Mouse (Mus musculus) MN1 (cell line): Measurements from ENCODE around the gene Ankrd60.
A peak's percentile ranks its signal among the peaks of the same experiment; 100 is the strongest.

Experiments
- DNase-seq: peaks from one replicate; pipeline ENCODE4 v3.0.0-alpha.2; 2016; ENCODE audit warnings: low spot score

The Ankrd60 gene

DNA sequence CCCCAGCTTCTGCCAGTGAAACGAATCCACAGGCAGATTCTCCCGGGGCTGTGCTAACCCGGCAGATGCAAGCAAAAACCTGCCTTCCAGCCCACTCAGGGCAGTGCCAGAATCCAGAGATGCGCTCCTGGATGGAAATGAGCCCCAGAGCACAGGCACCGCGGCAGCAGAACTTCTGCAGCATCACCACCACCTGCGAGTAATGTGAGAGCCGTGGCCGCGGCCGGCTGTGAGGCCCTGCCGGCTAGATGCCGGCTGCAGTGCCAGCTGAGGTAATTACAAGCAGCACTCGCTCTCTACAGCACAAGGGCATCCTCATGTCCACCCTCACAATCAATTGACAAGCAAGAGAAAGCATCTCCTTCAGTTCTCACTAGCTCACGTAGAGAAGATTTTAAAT, 6.2 kb upstream of the Ankrd60 start:
- DNase-seq = no peak

- no peak for DNase-seq
Measured at GRCm38 (mm10) chr2:173583455-173583854, 5.3 kb upstream of the Ankrd60 start.

- DNase-seq = no peak
Measured at GRCm38 (mm10) chr2:173582903-173583302, 4.7 kb upstream of the Ankrd60 start.

- DNase-seq = peak; percentile 25
Measured at GRCm38 (mm10) chr2:173581096-173581495, 2.9 kb upstream of the Ankrd60 start.

DNA sequence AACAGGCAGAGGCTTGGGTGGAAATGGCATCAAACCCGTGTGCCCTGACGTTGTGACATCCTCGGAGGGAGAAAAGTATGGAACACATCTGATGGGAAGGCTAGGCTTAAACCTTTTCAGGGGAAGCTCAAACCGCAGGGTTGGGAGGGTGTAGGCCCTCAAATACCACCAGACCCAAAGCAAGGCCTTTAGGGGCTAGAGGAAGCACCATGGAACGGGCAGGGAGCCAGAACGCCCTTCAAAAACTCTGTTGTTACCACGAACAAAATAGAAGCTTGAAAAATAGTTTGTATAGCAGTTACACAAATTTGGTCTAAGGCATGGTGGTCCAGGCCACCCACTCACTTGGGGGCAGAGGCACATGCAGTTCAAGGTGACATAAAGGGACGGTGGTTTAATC, 430 bp upstream of the Ankrd60 start:
- no peak for DNase-seq

GRCm38 (mm10) chr2:173564179-173564578, 14.0 kb downstream of the Ankrd60 start:
- peak; percentile 33 for DNase-seq

DNA sequence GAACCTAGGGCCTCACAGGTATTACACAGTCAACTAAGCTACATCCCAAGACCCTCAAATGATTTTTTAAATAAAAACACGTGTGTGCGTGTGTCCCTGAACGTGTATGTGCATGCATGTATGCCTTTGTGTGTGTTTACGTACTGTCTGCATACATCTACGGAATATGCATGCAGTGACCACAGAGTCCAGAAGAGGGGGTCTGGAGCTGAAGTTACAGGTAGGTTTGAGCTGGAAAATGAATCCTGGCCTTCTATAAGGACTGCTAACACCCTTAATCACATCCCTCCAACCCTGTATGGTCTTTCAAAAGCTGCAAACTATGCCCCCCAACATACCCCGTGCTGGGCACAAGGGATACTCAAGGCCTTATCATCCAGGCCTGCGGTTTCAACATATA, 14.8 kb downstream of the Ankrd60 start:
- peak; percentile 52 for DNase-seq

DNA sequence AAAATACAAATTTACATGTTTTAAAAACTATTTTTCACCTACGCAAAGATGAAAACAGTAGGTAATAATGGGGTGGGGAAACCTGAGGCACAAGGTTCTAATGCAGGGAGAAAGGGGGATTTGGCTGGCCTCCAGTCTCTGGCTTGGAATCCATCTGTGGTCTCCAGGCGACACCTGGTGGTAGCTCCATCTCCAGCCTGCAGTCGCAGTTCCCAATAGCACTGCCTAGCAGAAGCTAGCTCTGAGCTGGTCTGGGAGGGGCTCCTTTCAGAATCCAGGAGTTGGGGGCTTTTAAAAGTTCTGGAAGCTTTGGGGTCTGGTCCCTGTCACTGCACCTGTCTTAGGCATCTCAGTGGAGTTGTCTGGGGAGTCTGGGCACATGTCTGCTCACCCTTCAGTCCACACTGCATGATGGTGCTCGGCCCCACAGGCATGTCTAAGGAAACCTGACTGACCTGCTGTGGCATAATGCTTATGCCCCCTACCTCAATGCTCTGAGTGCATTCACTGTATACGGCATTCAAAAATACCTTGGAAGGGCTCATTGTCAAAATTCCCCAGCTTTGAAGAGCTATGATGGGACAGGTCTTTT, 16.2 kb downstream of the Ankrd60 start:
- peak; percentile 60 for DNase-seq

DNA sequence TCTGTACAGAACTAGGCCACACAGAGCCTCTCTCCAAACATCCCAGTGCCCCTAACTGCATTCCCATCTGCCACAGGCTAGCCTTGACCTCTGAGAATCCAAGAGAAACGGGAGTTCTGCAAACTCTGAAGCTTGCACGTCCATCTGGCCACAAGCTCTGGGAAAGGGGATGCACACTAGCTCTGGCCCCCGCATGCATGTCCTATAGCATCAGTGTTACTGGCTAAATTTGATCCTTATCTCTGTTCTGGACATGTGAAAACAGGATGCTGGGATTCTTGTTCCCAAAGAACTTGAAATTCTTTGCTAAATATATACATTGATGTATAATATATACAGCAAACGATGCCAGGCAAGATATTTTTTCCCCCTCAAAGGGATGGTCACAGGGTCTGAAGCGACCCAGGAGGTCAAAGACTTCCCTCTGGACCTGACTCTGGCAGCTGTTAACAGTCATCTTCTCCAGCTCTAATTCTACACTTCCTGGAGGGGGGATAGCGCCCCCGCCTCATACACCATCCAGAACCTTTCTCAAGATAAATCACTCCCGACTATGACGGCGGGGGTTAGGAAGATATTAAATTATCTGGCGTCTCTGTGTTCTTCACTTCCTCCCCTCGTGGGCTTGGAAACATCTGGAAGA, 19.3 kb downstream of the Ankrd60 start:
- DNase-seq = peak; percentile 48

- peak; percentile 49 for DNase-seq
Measured at GRCm38 (mm10) chr2:173553863-173554262, 24.3 kb downstream of the Ankrd60 start.

DNA sequence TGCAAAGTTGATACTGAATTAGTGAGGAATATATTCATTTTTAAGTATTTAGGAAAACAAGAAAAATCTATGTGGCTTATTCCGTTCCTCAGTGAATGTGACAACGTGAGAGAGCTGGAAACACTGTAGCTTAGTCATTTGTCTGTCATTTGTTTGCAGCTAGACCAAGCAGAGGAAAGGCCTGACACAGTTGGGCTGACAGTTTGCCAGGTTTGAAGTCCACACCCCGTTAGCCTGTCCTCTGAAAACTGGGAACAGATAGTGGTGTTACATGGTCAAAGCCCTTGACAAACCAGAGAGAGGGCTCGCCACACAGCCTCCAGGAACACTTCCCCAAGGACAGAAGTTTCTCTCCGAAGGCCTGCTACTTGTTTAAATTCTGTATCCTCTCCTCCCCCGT, 27.5 kb downstream of the Ankrd60 start:
- DNase-seq = no peak

- no peak for DNase-seq
Measured at GRCm38 (mm10) chr2:173549236-173549635, 28.9 kb downstream of the Ankrd60 start.

DNA sequence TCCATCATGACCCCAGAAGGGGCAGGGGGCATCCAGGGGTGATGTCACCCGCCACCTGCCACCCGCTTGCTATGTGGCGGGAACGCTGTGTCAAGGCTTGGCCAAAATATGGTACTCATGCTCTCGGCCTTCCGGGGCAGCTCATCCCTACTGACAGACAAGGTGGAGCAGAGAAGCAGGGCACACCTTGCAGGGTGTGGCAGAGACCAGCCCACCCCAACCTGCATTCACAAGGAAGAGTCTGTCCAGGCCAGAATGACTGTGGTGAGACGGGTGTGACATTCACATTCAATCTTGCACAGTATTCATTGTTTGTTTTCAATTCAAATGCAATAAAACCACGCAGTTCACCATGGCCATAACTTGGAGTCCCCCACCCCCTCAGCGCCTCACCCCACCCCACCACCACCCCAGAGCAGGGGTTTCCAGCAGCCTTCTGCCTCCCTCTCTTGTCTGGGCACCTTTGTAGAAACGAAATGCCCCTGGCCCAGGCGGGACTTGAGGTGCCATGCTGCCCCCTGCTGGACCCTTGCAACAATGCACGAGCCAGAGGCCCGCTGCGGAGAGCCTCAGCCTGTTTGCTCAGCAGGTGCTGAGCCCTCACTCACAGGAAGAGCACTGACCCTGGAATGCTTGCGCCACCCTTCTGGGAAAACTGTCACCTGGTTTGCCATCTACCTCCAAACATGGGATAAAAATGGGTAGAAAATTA, 32.0 kb downstream of the Ankrd60 start:
- peak; percentile 67 for DNase-seq

DNA sequence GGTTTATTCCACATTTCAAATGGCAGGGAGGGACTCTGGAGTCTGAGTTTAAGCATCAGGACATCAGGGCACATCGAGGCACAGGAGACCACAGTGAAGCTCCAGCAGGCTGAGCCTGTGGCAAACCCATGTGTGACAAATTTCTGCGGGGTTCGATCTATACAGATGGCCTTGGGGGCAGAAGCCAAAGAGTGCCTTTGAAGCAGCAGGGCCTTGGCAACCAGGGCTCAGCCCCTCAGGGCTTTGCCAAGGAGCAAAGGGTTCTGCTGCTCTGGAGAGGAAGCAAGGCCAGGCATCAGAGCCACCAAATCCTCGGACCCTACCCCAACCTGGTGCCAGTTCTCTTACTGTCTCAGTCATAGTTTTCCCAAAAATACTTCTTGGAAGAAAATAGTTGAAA, 35.4 kb downstream of the Ankrd60 start:
- DNase-seq = no peak

DNA sequence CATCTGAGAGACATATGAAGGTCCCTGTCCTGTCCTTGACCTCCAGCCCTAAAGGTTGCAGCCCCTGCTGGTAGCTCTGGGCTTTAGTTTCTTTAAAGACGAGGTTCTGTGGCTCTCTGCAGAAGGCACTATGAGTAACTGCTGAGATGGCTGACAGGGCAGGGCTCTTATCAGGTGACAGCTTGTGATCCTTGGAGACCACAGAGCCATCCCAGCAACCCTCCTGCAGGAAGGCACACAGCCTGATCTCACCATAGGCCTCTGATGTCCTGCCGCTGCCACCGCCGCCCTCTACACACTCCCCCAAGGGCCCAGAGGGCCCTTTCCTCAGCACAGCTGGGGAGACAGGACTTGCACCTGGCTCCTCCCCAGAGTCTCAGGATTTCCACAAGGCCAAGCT, 36.4 kb downstream of the Ankrd60 start:
- DNase-seq = no peak

DNA sequence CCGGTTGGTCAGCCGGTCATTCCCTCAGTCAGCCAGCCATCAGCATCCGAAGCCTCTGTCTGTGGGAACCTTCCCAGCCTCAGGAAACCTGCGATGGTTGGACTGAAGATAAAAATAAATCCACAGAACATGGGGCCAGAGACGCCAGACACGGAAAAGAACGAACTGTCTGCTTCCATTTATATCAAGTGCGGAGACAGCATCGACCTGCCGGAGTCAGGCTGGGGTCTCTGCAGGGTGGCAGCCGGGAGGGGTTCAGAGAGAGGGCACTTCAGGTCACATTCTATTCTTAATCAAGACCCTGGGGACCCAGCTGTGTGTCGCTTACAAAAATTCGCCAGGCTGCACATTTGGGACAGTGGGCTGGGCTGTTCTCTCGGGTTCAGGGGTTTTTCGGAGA, 38.4 kb downstream of the Ankrd60 start:
- DNase-seq = no peak

DNA sequence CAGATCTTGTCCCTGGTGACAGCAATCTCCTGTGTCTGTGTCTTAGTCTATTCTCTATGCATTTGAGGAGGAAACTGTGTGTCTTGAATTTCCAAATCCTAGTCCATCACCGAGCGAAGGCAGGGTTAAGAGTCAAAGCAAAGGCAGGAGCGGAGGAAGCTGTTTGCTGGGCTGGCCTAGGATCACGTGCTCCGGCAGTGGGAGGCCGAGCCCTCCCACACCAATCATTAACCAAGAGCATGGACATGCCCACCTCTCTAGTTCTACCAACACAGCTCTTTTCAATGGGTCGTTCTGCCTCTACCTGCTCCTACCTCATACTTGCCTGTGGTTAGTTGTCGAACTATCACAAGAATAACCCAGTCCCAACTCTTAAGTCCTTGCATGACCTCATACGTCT, 42.3 kb downstream of the Ankrd60 start:
- no peak for DNase-seq

- no peak for DNase-seq
Measured at GRCm38 (mm10) chr2:173535390-173535789, 42.8 kb downstream of the Ankrd60 start.

- DNase-seq = no peak
Measured at GRCm38 (mm10) chr2:173534581-173534980, 43.6 kb downstream of the Ankrd60 start.

DNA sequence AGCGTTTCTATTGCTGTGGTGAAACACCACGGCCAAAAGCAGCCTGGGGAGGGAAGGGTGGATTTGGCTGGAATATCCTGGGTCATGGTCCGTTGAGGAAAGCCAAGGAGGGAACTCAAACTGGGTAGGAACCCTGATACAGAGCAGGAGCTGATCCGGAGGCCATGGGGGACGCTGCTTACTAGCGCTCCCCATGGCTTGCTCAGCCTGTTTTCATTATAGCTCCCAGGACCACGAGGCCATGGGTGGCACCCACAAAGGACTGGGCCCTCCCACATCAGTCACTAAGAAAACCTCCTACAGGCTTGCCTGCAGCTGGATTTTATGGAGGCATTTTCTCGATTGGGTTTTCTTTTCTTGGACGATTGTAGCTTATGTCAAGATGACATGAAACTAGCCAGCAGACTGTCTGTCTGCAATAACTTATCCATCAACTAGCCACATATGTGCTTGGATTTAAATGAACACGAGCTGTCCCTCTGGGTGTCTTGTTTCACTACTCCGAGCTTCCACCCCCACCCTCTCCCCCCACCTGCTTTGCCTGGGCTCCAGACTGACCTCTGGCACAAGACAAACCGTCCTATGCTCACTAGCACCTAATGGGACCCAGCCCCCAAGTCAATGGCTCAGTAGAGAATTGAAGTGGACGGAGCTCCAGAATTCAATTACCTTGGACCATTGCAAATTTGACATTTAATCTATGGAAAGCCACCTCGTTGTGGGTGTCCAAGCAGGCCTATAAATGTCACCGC, 45.3 kb downstream of the Ankrd60 start:
- DNase-seq = no peak

DNA sequence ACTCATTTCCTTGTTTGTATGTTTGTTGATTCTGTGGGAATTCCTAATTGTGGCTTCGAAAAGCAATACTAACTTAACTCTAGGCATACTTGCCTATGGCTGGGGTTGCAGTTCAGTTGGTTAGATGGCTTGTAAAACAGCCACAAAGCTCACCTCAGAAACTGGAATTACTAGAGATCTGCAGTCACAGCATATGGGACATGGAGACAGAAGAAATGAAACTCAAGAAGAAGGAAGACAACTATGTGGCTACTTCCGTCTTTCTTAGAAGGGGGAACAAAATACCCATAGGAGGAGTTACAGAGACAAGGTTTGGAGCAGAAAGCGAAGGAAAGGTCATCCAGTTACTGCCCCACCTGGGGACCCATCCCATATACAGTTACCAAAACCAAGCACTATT, 49.7 kb downstream of the Ankrd60 start:
- no peak for DNase-seq

GRCm38 (mm10) chr2:173522376-173522775, 55.8 kb downstream of the Ankrd60 start, which contains the start of gene 1700021F07Rik:
Gene 1700021F07Rik, plus strand, starts transcription at chr2:173522586.
- DNase-seq = no peak
